Mouse (Mus musculus) Patski (cell line): Measurements from ENCODE around the gene Vstm2b. TPM values are rescaled to one million over a fixed set of nuclear protein-coding genes. Genes with fewer than 3 reads are reported as not detected.

Experiments
- ATAC-seq: fragments of 100-300 bp; one replicate; pipeline ENCODE4 v1.8.0; 2021
- CTCF ChIA-PET: fragments of 350-600 bp; sonication (Branson Sonifier 250); formaldehyde crosslinking; loops from one replicate; lab custom pipeline; 2022; ENCODE audit warnings: inconsistent platforms; lab: Charles Lee
- POLR2A ChIA-PET: fragments of 350-600 bp; sonication (Branson Sonifier 250); formaldehyde crosslinking; loops from one replicate; lab custom pipeline; 2022; ENCODE audit warnings: antibody characterized with exemption, inconsistent platforms; lab: Charles Lee
- DNase-seq: peaks from one replicate; pipeline ENCODE4 v3.0.0-alpha.2; 2011; ENCODE audit warnings: low read depth, low spot score
- H3K27me3 ChIP-seq: fragments of 371-371 bp; one replicate; pipeline ENCODE4 v1.5.1; 2021
- CTCF ChIP-seq: fragments of 100-300 bp; IDR thresholded peaks from one replicate; pipeline ENCODE4 v1.5.1; 2021
- in situ Hi-C: fragments of 300-500 bp; cut with MboI; formaldehyde crosslinking; loops from 3 replicates; pipeline ENCODE4 v1.11.1; 2018; ENCODE audit warnings: low pct_unique_long_range_greater_than_20kb, mixed read lengths
- polyA plus RNA-seq: library from polyadenylated mRNA; unstranded; gene quantifications from one replicate; pipeline ENCODE4 v1.2.3, GENCODE M21; 2021

Vstm2b gene
- 10.9 TPM for polyA plus RNA-seq

DNA sequence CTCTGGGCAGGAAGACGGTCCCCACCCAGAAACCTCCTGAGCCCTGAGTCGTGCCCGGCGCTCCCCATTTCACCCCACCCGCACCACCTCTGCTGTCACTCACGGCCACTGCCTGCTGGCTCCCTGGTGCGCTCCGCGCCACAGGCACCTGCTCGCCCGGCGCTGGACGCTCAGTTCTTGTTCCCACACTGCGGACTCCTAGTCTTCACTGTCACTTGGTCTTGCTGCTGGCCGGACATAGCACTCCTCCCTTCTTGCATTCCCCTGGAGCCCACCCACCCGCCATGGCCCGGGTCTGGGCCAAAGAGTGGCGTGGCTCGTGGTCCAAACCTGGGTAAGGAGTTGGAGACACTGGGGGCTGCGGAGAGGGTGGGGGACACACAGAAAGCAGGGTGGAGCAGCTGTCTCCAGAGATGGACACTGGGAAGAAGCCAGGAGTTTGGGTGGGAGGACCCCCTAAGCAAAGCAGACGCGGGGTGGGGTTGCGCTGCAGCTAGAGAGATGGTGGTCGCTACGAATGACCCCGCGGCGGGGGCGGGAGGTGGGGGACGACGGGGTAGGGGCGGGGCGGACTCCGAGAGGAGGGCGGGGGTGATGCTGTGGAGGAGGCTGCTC lies at the start of gene Vstm2b:
Gene Vstm2b (plus strand): TSS at position 233 of the 615 bp plus-strand sequence.
- in situ Hi-C loops: loop anchor here (25.0 kb wide), 1 partner anchor 836 kb away; no protein-coding TSS in a partner anchor
- ChIA-PET POLR2A (no interaction called here), CTCF (interaction anchor here (0.9 to 1.5 kb wide), 3 partner anchors 10 to 96 kb away, joined by 3 to 5 read pairs (median 3); no protein-coding TSS in a partner anchor)
- TF ChIP-seq CTCF: no peak
- H3K27me3 ChIP-seq: peaks cover 9% of the 10 kb centered on the region
- no peak for DNase-seq
- no peak for ATAC-seq

DNA sequence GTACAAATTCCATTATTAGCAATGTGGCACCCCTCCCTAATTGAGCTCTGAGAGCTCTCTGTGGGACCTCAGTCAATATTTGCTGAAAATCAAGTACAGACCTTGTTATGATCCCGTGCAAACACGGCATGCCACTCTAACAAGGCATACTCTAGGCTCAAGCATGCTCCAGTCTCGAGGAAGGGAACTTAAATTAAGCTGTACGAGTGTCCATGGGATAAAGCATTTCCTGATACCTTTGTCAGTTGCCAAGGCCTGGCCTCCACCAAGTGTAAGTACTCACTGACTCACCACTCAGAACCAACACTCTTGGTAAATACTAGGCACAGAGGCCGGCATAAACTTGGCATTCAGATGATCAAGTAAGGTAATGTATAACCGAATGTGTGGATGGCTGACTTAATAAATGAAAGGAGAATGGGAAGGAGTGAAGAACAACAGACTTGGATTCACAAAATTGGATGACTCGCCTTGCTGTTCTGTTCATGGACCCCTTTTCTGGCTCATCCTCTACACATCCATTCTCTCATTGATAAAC lies 42.0 kb upstream of the Vstm2b start:
- in situ Hi-C loops: no loop called here
- TF ChIP-seq CTCF: no peak
- ChIA-PET CTCF (no interaction called here), POLR2A (interaction anchor here (1.1 kb wide), 1 partner anchor 12 kb away, joined by 7 read pairs; no protein-coding TSS in a partner anchor)
- peak; percentile 8 for ATAC-seq
- DNase-seq: no peak
- H3K27me3 ChIP-seq: no peaks in the 10 kb centered on the region

DNA sequence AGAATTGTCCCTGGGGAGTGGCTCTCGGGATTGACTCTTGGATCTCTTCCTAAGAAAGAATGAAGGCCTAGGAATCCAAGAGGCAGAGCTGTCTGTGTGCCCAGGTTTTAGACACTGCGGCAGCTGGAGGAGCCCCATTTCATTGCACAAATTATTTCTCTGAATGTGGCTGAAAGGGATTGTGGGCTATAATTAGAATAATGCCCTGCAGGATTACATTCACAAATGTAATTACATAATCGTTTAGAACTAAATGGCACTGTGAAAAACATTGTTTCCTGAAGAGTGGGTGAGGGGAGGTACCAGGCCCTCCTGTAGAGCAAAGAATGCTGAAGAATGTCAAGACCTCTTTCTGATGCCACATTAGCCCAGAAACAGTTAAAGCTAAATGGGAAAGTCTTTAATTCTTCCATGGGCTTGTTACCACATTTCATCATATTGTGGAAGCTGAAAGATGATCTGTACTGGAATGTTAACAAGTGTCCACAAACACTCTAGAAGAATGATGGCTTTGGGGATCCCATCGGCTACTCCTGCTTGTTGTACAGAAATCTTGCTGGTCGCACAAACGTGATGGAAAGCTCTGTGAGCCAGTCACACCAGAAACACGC lies 24.6 kb upstream of the Vstm2b start:
- DNase-seq: no peak
- POLR2A ChIA-PET: no interaction called here
- in situ Hi-C loops: no loop called here
- ATAC-seq: no peak
- no peaks in the 10 kb centered on the region for H3K27me3 ChIP-seq
- CTCF ChIA-PET: interaction anchor here (0.7 to 2.0 kb wide), 2 partner anchors 11 kb away, joined by 3 to 9 read pairs; no protein-coding TSS in a partner anchor
- TF ChIP-seq CTCF: no peak

DNA sequence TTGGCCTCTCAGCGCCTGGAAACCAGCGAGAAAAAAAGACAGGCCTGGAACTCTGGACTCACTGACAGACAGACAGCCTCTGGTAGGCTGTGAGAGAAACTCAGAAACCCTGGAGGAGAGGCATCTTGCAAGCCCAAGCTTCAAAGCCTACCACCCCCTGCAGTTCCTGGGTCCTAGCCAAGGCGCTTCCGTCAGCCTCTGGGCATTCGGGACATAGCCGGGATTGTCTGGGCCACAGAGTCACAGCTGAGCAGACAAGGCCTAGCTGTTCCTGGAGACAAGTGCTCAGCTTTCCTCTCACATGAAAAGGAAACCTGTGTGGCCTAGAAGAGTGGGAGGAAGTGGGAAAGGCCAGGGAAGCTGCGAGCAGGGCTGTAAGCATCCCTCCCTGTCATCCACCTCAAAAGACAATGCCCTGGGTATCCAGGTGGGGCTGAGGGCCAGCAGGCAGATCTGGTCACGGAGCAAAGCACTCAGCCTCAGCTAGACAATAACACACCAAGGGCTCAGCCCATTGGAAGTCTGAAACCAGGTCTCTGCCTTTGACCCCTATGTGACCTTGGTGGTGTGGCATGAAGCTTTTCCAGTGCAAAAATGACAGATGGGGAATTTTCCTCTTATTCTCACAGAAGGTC lies 13.2 kb upstream of the Vstm2b start:
- DNase-seq (peak; percentile 76), ATAC-seq (peak; percentile 94)

DNA sequence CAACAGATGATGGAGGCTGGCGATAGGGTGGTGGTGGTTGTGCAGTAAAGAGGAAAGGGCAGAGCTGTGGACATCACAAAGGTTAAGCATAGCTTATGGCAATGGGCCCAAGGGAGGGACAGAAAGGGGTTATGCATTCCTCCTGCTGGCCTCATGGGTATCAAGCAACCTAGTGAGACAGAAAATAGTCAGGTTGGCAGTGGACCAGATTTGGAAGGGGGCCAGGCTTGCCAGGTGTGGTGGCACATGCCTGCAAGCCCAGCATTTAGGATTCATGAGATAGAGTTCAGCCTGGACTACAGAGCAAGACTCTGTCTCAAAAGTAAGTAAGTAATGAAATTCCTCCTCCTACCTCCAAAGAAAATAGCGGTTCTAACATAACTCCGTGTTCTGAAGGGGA lies 9.8 kb upstream of the Vstm2b start:
- no peak for TF ChIP-seq CTCF
- ChIA-PET CTCF (interaction anchor here (1.1 kb wide), 1 partner anchor 9 kb away, joined by 3 read pairs; no protein-coding TSS in a partner anchor), POLR2A (no interaction called here)
- in situ Hi-C loops: loop anchor here (5.0 to 25.0 kb wide), 2 partner anchors 86 to 826 kb away; no protein-coding TSS in a partner anchor
- DNase-seq (no peak), ATAC-seq (no peak)
- H3K27me3 ChIP-seq: no peaks in the 10 kb centered on the region

More for the DNA sequence above, 13.2 kb upstream of the Vstm2b start:
- TF ChIP-seq CTCF: no peak
- ChIA-PET POLR2A (no interaction called here), CTCF (interaction anchor here (1.3 to 2.5 kb wide), 2 partner anchors 11 to 12 kb away, joined by 3 to 9 read pairs; no protein-coding TSS in a partner anchor)
- H3K27me3 ChIP-seq: no peaks in the 10 kb centered on the region
- in situ Hi-C loops: loop anchor here (5.0 to 25.0 kb wide), 2 partner anchors 83 to 823 kb away; no protein-coding TSS in a partner anchor

DNA sequence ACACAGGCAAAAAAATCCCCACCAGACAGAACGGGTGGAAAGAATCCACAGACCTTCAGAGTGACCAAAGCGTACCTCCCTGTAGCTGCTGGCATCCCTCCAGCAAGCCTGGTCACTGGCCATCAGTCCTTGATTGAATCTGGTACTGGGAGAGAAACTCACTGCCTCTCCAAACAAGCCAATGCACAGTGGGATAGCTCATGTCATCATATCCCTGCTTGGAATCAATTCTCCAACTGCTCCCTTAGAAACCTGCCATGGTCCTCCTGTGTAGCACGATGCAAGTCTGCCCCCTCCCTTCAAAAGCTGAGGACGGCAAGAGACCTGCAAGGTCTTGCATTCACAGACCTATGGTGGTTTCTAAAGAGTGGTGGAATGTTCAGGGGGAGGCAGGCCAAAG lies 1.2 kb upstream of the Vstm2b start:
- no peak for ATAC-seq
- ChIA-PET CTCF (interaction anchor here (0.9 to 1.5 kb wide), 2 partner anchors 9 to 10 kb away, joined by 3 read pairs; no protein-coding TSS in a partner anchor), POLR2A (no interaction called here)
- TF ChIP-seq CTCF: no peak
- no peak for DNase-seq
- peaks cover 9% of the 10 kb centered on the region for H3K27me3 ChIP-seq
- in situ Hi-C loops: loop anchor here (25.0 kb wide), 1 partner anchor 835 kb away; no protein-coding TSS in a partner anchor

DNA sequence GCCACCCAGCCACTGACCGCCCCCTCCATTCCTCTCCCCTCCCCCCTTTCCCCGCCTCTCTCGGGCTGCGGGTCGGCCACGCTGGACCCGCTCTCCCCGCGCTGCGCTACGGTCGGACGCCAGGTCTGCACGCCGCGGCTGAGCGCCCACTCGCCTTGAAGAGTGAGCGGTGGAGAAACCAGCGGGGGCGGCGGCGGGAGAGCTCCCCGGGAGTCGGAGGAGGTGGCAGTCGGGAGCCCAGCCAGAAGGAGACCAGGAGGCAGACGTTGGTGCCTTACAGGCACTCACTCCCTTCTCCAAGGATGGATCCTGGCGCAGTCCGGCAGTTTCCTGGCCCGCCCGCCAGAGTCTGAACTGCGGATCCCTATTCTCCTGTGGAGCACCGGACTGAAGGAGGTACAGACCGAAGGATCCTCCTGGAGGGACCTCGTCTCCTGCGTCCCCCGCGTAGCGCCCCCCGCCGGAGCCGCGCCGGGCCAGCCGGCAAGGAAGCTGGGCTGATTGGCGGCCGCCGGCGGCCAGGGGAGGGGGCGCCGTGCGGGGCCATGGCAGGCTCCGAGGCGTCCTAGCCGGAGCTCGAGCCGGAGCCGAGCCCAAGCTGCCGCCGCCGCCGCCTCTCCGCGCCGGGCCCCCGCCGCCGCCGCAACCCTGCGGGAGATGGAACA lies 715 bp downstream of the Vstm2b start:
- ChIA-PET CTCF (interaction anchor here (1.3 kb wide), 1 partner anchor 97 kb away, joined by 5 read pairs; no protein-coding TSS in a partner anchor), POLR2A (interaction anchor here (0.6 kb wide), 1 partner anchor 81 kb away, joined by 9 read pairs; no protein-coding TSS in a partner anchor)
- DNase-seq: no peak
- H3K27me3 ChIP-seq: peaks cover 9% of the 10 kb centered on the region
- ATAC-seq: peak; percentile 52
- in situ Hi-C loops: loop anchor here (25.0 kb wide), 1 partner anchor 837 kb away; no protein-coding TSS in a partner anchor
- no peak for TF ChIP-seq CTCF

DNA sequence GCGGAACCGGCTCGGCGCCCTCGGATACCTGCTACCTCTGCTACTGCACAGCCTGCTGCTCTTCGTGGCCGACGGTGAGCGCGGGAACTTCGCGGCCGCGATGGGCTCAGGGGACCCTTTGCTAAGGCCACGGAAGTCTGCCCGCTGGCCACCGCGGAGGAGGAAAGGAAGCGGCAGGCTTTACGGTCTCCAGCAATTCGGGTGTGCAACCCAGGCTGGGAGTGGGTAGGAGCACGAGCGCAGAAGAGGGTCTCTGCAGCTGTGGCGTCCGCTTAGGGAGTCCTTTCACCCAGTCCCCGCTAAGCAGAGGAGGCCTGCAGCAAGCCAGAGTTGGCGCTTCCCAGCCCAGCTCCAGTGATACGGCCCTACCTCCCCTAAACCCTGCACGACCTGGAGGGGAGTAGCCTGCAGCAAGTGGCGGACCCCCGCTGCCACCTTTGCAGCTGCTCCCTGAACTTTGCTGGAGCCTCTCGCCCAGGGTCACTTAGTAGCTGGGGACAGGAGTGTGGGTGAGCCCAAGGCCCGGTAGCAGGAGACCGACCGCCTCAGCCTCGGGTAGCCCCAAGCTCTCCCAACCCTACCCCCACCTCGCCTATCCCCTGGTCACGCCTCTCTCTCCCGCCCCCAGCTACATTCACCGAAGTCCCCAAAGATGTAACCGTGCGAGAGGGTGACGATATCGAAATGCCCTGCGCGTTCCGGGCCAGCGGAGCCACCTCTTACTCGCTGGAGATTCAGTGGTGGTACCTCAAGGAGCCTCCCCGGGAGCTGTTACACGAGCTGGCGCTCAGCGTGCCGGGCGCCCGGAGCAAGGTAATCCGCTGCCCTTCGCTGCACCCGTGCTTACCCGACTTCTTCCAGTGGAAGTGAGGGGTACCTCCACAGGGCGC lies 1.5 kb downstream of the Vstm2b start:
- no peak for TF ChIP-seq CTCF
- ChIA-PET POLR2A (interaction anchor here (0.6 kb wide), 1 partner anchor 82 kb away, joined by 9 read pairs; no protein-coding TSS in a partner anchor), CTCF (interaction anchor here (1.0 to 1.9 kb wide), 3 partner anchors 96 to 119 kb away, joined by 3 to 5 read pairs (median 5); no protein-coding TSS in a partner anchor)
- in situ Hi-C loops: loop anchor here (25.0 kb wide), 2 partner anchors 837 to 1062 kb away; no protein-coding TSS in a partner anchor
- peaks cover 9% of the 10 kb centered on the region for H3K27me3 ChIP-seq
- ATAC-seq (peak; percentile 14), DNase-seq (no peak)
